Mouse (Mus musculus) embryonic facial prominence, embryonic 14.5 days (tissue): ENCODE results near the gene Vav1. TPM values are rescaled to one million over a fixed set of nuclear protein-coding genes. Genes with fewer than 3 reads are reported as not detected.

ENCODE experiments used
- ATAC-seq: fragments of 200-750 bp; cut with Nextera tagmentation; 2 replicates; pipeline ENCODE4 v1.8.0; 2017; ENCODE audit warnings: low read depth, moderate number of reproducible peaks, moderate TSS enrichment
- DNase-seq: peaks from one replicate; pipeline ENCODE4 v3.0.0-alpha.2; 2015; ENCODE audit warnings: low spot score
- H3K27ac ChIP-seq: fragments of 300-500 bp; sonication (generic); replicated peaks from 2 replicates; pipeline ENCODE4 v1.5.1; 2014; ENCODE audit warnings: low read depth, mild to moderate bottlenecking, low read length, moderate library complexity
- H3K27me3 ChIP-seq: fragments of 300-500 bp; sonication (generic); replicated peaks from 2 replicates; pipeline ENCODE4 v1.6.1; 2014; ENCODE audit warnings: low read length; ENCODE audit not compliant: control insufficient read depth, insufficient read depth
- H3K36me3 ChIP-seq: fragments of 300-500 bp; sonication (generic); 2 replicates; pipeline ENCODE4 v1.6.1; 2014; ENCODE audit warnings: low read length, mixed read lengths; ENCODE audit not compliant: control insufficient read depth, insufficient read depth
- H3K4me1 ChIP-seq: fragments of 300-500 bp; sonication (generic); 2 replicates; pipeline ENCODE4 v1.6.1; 2014; ENCODE audit warnings: antibody characterized with exemption, low read length; ENCODE audit not compliant: control insufficient read depth, insufficient read depth
- H3K4me2 ChIP-seq: fragments of 300-500 bp; sonication (generic); 2 replicates; pipeline ENCODE4 v1.6.1; 2014; ENCODE audit warnings: low read depth, mild to moderate bottlenecking, low read length, moderate library complexity, mixed read lengths
- H3K4me3 ChIP-seq: fragments of 300-500 bp; sonication (generic); 2 replicates; pipeline ENCODE4 v1.5.1; 2014; ENCODE audit warnings: low read depth, mild to moderate bottlenecking, low read length
- H3K9ac ChIP-seq: fragments of 300-500 bp; sonication (generic); 2 replicates; pipeline ENCODE4 v1.6.1; 2014; ENCODE audit warnings: low read depth, mild to moderate bottlenecking, low read length, moderate library complexity, mixed read lengths
- H3K9me3 ChIP-seq: fragments of 300-500 bp; sonication (generic); 2 replicates; pipeline ENCODE4 v1.6.1; 2016; ENCODE audit warnings: low read length; ENCODE audit not compliant: control insufficient read depth
- WGBS: fragments of 180-500 bp; shearing (Covaris S2); extraction: QIAGEN DNeasy Blood & Tissue Kit; methylation state at CpG from one replicate; pipeline ENCODE4 v1.1.7; 2014; 5-methylcytosine and 5-hydroxymethylcytosine counted together
- polyA plus RNA-seq: library from polyadenylated mRNA; unstranded; fragments of >200 nt; fragmentation: Nextera tagmentation; extraction: Ambion mirVana; gene quantifications from 2 replicates; pipeline ENCODE4 v1.2.1, GENCODE M21; 2014

Vav1 gene
- polyA plus RNA-seq, 1 experiment from 2014 or later: 4.0 TPM

DNA sequence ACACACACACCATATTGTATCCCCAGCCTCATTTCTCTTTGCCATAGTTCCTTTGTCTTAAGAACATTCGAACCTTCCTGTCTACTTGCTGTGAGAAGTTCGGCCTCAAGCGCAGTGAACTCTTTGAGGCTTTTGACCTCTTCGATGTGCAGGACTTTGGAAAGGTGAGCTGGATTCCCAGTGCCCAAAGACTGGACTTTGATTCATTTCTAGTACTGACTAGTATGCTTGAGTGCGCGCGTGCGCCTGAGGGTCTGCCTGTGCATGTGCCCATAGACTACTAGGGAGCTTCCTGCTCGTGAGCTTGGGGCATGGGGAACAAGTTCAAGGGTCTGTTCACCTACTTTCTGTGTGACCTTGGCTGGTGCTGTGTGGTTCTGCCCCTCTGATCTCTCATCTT is 17.0 kb downstream of the Vav1 start:
- H3K9me3 ChIP-seq: no peaks in the 10 kb centered on the region
- no peak overlapping the region for H3K27ac ChIP-seq
- no peaks in the 10 kb centered on the region for H3K36me3 ChIP-seq
- H3K9ac ChIP-seq: no peak overlapping the region
- DNase-seq (no peak), ATAC-seq (no peak)
- no peak overlapping the region for H3K4me3 ChIP-seq
- no peaks in the 10 kb centered on the region for H3K27me3 ChIP-seq
- H3K4me1 ChIP-seq: no peaks in the 10 kb centered on the region
- H3K4me2 ChIP-seq: no peak overlapping the region
- 93% methylated on average over 9 of the region's 9 CpGs for WGBS

DNA sequence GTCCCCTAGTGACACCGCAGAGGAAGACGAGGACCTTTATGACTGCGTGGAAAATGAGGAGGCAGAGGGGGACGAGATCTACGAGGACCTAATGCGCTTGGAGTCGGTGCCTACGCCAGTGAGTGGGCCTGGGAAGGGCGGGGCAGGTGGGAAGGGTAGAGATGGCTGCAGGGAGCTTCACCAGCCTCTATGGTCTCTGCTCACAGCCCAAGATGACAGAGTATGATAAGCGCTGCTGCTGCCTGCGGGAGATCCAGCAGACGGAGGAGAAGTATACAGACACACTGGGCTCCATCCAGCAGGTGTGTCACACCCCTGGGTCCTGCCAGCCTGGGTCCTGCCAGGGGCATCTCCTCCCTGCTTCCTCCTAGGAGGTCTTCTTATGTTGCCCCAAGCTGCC is 18.1 kb downstream of the Vav1 start:
- 89% methylated on average over 12 of the region's 12 CpGs for WGBS
- DNase-seq: no peak
- no peak overlapping the region for H3K27ac ChIP-seq
- H3K9me3 ChIP-seq: no peaks in the 10 kb centered on the region
- ATAC-seq: no peak
- H3K36me3 ChIP-seq: no peaks in the 10 kb centered on the region
- H3K4me2 ChIP-seq: no peak overlapping the region
- H3K27me3 ChIP-seq: no peaks in the 10 kb centered on the region
- H3K4me1 ChIP-seq: no peaks in the 10 kb centered on the region
- no peak overlapping the region for H3K4me3 ChIP-seq
- H3K9ac ChIP-seq: no peak overlapping the region

DNA sequence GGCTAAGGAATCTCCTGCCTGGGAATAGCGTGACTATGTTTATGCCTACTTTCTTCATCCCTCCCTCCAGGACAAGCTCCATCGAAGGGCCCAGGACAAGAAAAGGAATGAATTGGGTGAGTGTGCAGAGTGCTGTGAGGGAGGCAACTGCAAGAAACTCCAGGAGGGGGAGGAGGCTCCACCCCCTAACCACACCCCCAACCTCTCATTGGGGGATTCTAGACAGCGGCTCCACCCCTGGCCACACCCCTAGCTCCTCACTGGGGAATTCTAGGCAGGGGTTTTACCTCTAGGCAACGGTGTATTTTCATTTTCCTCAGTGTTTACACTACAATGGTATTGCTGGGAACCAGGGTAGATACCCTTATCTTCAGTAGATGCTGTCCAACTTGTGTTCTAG is 26.7 kb downstream of the Vav1 start:
- Histone ChIP-seq H3K4me3 (no peak overlapping the region), H3K9ac (no peak overlapping the region), H3K27ac (no peak overlapping the region), H3K36me3 (no peaks in the 10 kb centered on the region), H3K4me2 (no peak overlapping the region), H3K9me3 (no peaks in the 10 kb centered on the region), H3K27me3 (no peaks in the 10 kb centered on the region), H3K4me1 (no peaks in the 10 kb centered on the region)
- ATAC-seq (no peak), DNase-seq (no peak)
- WGBS: 74% methylated on average over 4 of the region's 4 CpGs

DNA sequence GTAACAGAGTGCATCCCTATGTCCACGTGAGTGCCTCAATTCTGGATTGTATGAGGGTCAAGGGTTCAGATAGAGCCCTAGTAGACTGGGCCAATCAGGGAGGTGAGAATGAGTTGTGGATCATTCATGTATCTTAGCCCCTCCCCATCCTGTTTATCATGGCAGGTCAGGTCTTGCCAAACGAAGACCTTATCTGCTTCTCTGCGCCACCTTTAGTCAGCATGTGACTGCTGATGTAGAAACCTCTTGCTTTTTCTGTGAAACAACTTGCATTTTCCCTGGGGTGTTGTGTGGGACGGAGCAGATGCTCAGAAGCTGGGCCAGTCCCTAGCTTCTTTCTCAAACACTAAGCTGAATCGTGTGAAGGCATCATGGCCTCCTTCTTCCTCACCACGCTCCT is 28.2 kb downstream of the Vav1 start:
- 79% methylated on average over 6 of the region's 6 CpGs for WGBS
- H3K36me3 ChIP-seq: no peaks in the 10 kb centered on the region
- no peak overlapping the region for H3K9ac ChIP-seq
- ATAC-seq: no peak
- no peaks in the 10 kb centered on the region for H3K4me1 ChIP-seq
- no peaks in the 10 kb centered on the region for H3K27me3 ChIP-seq
- no peaks in the 10 kb centered on the region for H3K9me3 ChIP-seq
- no peak overlapping the region for H3K4me3 ChIP-seq
- H3K27ac ChIP-seq: no peak overlapping the region
- H3K4me2 ChIP-seq: no peak overlapping the region
- no peak for DNase-seq

DNA sequence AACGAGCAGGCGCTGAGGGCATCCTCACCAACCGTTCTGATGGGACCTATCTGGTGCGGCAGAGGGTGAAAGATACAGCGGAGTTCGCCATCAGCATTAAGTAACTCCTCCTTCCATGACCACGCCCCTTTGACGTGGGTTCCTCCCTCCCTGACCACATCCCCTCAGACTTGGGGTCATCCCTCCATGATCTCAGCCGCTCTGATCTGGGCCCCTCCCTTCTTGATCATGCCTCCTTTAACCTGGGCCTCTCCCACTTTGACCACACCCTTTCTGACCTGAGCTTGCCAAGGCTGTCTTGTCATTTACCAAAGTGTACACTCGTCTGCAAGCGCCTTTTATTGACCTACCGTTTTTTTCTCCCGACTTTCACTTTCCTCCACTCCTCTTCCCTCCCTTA is 32.9 kb downstream of the Vav1 start:
- Histone ChIP-seq H3K27me3 (no peaks in the 10 kb centered on the region), H3K9me3 (no peaks in the 10 kb centered on the region), H3K27ac (no peak overlapping the region), H3K4me3 (no peak overlapping the region), H3K4me2 (no peak overlapping the region), H3K9ac (no peak overlapping the region), H3K36me3 (no peaks in the 10 kb centered on the region), H3K4me1 (no peaks in the 10 kb centered on the region)
- 33% methylated on average over 12 of the region's 13 CpGs for WGBS
- no peak for ATAC-seq
- no peak for DNase-seq

DNA sequence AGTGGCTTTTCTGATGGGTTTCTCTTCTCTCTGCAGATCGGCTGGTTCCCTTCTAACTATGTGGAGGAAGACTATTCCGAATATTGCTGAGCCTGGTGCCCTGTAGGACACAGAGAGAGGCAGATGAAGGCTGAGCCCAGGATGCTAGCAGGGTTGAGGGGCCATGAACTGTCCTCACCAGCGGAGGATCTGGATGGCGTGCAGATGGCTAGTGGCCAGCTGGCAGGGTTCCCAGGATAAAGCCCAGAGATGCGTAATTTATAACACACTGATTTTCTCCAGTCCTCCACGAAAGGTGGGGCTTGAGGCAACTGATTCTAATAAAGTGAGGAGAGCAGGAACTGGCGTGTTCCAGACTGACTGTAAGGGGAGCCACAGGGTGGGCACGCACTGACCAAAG is 48.7 kb downstream of the Vav1 start:
- 66% methylated on average over 7 of the region's 8 CpGs for WGBS
- Histone ChIP-seq H3K9me3 (no peaks in the 10 kb centered on the region), H3K4me2 (no peak overlapping the region), H3K4me3 (no peak overlapping the region), H3K36me3 (no peaks in the 10 kb centered on the region), H3K27me3 (no peaks in the 10 kb centered on the region), H3K27ac (no peak overlapping the region), H3K9ac (no peak overlapping the region), H3K4me1 (no peaks in the 10 kb centered on the region)
- ATAC-seq (no peak), DNase-seq (no peak)

DNA sequence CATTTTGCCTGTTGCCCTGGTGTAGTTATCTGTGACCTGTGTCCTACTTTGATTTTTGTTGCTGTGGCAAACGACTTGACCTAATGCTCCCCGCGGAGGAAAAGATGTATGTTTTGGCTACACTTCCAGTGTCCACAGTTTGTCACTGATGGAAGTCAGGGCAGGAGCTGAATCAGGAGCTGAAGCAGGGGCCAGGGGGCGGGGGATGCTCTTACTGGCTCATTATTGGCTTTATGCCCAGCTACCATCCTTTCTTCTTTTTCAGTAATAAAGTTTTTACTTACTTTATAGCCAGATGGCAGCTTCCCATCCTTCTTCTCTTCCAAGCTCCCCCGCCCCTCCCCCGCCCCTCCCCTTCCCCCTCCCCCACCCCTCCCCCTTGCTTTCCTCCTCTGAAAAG is 50.0 kb downstream of the Vav1 start:
- H3K9ac ChIP-seq: no peak overlapping the region
- H3K9me3 ChIP-seq: no peaks in the 10 kb centered on the region
- H3K4me3 ChIP-seq: no peak overlapping the region
- no peaks in the 10 kb centered on the region for H3K4me1 ChIP-seq
- no peak overlapping the region for H3K27ac ChIP-seq
- ATAC-seq (no peak), DNase-seq (no peak)
- H3K4me2 ChIP-seq: no peak overlapping the region
- 61% methylated on average over 4 of the region's 6 CpGs for WGBS
- no peaks in the 10 kb centered on the region for H3K36me3 ChIP-seq
- H3K27me3 ChIP-seq: no peaks in the 10 kb centered on the region

DNA sequence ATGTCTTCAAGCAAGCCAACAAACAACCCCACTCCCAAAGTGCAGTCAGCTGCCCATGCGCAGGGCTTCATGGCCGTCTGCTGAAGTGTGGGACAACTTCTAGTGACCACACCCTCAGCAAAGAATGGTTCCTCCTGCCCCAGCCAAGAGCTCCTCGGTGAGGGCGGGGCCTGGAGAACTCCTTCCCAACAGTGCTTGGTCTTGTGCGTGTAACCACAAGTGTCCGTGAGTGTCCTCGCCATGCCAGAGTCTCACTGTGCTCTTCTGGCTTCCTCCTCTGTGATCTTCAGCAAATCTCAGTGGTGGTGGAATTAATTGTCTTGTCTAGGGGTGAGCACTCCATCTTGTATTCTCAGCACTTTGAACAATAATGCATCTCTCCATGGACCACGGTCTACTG is 52.1 kb downstream of the Vav1 start:
- Histone ChIP-seq H3K4me2 (no peak overlapping the region), H3K9me3 (no peaks in the 10 kb centered on the region), H3K4me3 (no peak overlapping the region), H3K27me3 (no peaks in the 10 kb centered on the region), H3K4me1 (no peaks in the 10 kb centered on the region), H3K9ac (no peak overlapping the region), H3K36me3 (no peaks in the 10 kb centered on the region), H3K27ac (no peak overlapping the region)
- ATAC-seq (no peak), DNase-seq (no peak)
- 93% methylated on average over 8 of the region's 8 CpGs for WGBS

DNA sequence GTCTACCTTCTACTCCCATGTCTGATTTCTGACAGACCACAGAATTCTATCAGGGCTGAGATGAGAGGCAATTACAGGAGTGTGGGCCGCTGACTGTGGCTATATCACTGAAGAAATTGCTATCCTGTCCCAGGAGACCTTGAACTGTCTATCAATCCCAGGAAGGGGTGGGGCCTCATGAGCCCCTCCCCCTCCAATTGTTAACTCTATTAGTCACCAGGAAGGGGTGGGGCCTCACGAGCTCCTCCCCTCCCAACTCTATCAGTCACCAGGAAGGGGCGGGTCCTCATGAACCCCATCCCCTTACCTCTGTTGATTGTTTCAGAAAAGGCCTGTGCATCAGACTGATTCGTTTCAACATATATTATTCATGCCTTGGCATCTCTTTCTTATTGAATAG is 53.3 kb downstream of the Vav1 start:
- no peak overlapping the region for H3K4me3 ChIP-seq
- WGBS: 87% methylated on average over 4 of the region's 4 CpGs
- no peak overlapping the region for H3K4me2 ChIP-seq
- H3K4me1 ChIP-seq: no peaks in the 10 kb centered on the region
- no peak for ATAC-seq
- no peak for DNase-seq
- no peaks in the 10 kb centered on the region for H3K36me3 ChIP-seq
- H3K27me3 ChIP-seq: no peaks in the 10 kb centered on the region
- H3K27ac ChIP-seq: no peak overlapping the region
- no peaks in the 10 kb centered on the region for H3K9me3 ChIP-seq
- H3K9ac ChIP-seq: no peak overlapping the region
